Mouse (Mus musculus): ENCODE data around the gene Ltbr.

DNA sequence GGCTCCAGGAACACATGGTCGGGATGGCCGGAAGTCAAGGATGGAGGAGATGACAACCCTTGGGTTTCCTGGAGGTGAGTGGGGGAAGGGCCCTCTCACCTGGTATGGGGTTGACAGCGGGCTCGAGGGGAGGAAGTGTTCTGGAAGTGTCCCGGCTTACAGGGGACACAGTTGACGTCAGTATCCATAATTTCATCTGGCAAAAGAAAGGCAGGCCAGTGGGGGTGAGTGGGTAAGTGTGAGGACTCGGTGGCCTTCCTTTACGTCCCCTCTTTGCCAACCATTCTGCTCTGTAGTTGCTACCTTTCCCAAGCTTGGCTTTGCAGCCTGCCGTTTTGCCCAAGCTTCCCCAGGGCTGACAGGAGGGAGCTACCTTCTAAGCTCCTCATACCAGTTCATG is 1.5 kb downstream of the Ltbr start:
- TF ChIP-seq CTCF (IDR thresholded peaks at IDR 0.05; ENCODE audit: extremely low read depth, insufficient read depth, low read length) = no peak
- TF ChIP-seq POLR2A (IDR thresholded peaks at IDR 0.05; ENCODE audit: extremely low read depth, insufficient read depth, low read length) = no peak

All from cortical plate, adult 2 months (tissue).